Mouse (Mus musculus) C2C12 (cell line): ENCODE data around the gene Elk3. TPM values are rescaled to one million over a fixed set of nuclear protein-coding genes. Genes with fewer than 3 reads are reported as not detected.

Experiments used
- H3K27me3 ChIP-seq: one replicate; pipeline ENCODE4 v1.6.1; 2011; ENCODE audit not compliant: control insufficient read depth, insufficient read depth, insufficient read length
- H3K36me3 ChIP-seq: one replicate; pipeline ENCODE4 v1.6.1; 2011; ENCODE audit not compliant: control insufficient read depth, insufficient read depth
- H3K4me3 ChIP-seq: one replicate; pipeline ENCODE4 v1.5.1; 2011; ENCODE audit warnings: mild to moderate bottlenecking, control low read depth; ENCODE audit not compliant: poor library complexity, insufficient read depth, severe bottlenecking
- H3K79me2 ChIP-seq: one replicate; pipeline ENCODE4 v1.6.1; 2011; ENCODE audit not compliant: control insufficient read depth, insufficient read depth
- H3K79me3 ChIP-seq: one replicate; pipeline ENCODE4 v1.6.1; 2011; ENCODE audit warnings: low read depth, control low read depth
- H3ac ChIP-seq: one replicate; pipeline ENCODE3; 2011; ENCODE audit warnings: low read depth; ENCODE audit not compliant: control insufficient read depth, insufficient read length
- CEBPB ChIP-seq: IDR thresholded peaks from one replicate; pipeline ENCODE4 v1.6.1; 2011; ENCODE audit warnings: low read depth, mild to moderate bottlenecking, control low read depth, moderate library complexity
- CTCF ChIP-seq: IDR thresholded peaks from one replicate; pipeline ENCODE4 v1.5.1; 2011; ENCODE audit not compliant: control insufficient read depth, insufficient read depth, insufficient read length
- FOSL1 ChIP-seq: IDR thresholded peaks from one replicate; pipeline ENCODE4 v1.8.0; 2011; ENCODE audit warnings: mild to moderate bottlenecking, low read length; ENCODE audit not compliant: poor library complexity, insufficient read depth, severe bottlenecking
- MAX ChIP-seq: IDR thresholded peaks from one replicate; pipeline ENCODE4 v1.6.1; 2011; ENCODE audit warnings: mild to moderate bottlenecking, control low read depth
- MYOD1 ChIP-seq: IDR thresholded peaks from one replicate; pipeline ENCODE4 v1.6.1; 2011; ENCODE audit warnings: low read depth; ENCODE audit not compliant: control insufficient read depth, insufficient read length
- MYOG ChIP-seq: IDR thresholded peaks from one replicate; pipeline ENCODE4 v1.6.1; 2011; ENCODE audit not compliant: control insufficient read depth, insufficient read length; ENCODE audit errors: extremely low read depth
- USF1 ChIP-seq: IDR thresholded peaks from one replicate; pipeline ENCODE4 v1.6.1; 2011; ENCODE audit warnings: low read depth, mild to moderate bottlenecking, control low read depth, moderate library complexity
- polyA plus RNA-seq: library from polyadenylated mRNA; unstranded; fragments of >200 nt; fragmentation: generic; extraction: Trizol; gene quantifications from one replicate; pipeline ENCODE4 v1.2.1, GENCODE M21; 2012; ENCODE audit warnings: missing spikeins

The Elk3 gene
- polyA plus RNA-seq, 1 experiment = 56.1 TPM

DNA sequence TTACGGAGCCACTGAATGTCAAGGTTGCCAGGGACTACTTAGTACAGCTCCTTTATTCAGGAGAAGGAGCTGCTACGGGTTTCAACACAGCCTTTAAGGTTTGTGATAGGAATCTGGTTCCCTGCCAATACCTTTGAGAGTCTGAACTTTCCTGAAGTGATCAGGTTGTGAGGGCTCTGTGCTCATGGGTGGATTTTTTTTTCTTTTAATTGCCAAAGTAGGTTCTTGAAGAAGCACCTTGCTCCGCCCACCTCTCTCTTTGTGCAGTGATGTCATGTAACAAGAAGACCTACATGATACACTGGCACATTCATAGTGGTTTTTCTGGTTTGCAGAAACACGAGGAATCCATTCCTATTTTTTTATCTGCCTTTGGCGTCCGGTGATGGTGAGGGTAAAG lies 16.3 kb upstream of the Elk3 start:
- Histone ChIP-seq H3K4me3 (no peak overlapping the region), H3K36me3 (no peaks in the 10 kb centered on the region)
- no peak for TF ChIP-seq MYOD1
- TF ChIP-seq USF1 = no peak
- no peak for TF ChIP-seq CTCF
- TF ChIP-seq MYOG = no peak
- no peak for TF ChIP-seq FOSL1
- no peak for TF ChIP-seq CEBPB
- no peak for TF ChIP-seq MAX

DNA sequence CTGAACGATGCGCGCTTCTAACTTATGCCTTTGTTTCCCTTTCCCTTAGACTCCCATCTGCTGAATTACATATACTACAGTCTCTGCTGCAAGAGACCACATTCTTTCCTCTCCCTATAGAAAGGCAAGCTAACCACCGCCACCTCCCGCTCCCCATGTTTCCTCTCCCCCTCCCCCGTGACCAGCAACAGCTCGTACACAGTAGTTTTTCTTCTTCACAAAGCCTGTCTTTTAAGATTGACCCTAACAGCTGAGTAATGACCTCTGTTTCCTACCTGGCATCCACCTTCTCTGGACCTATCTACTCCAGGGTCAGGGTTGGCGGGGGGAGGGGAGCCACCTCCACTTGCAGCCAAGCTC lies 15.8 kb upstream of the Elk3 start:
- Histone ChIP-seq H3K79me3 (no peaks in the 10 kb centered on the region), H3K36me3 (no peaks in the 10 kb centered on the region), H3K79me2 (no peaks in the 10 kb centered on the region), H3K27me3 (no peaks in the 10 kb centered on the region), H3K4me3 (no peak overlapping the region), H3ac (no peak overlapping the region)
- TF ChIP-seq MAX = no peak
- no peak for TF ChIP-seq CEBPB
- TF ChIP-seq MYOD1 = no peak
- TF ChIP-seq USF1 = no peak
- TF ChIP-seq MYOG = no peak
- TF ChIP-seq CTCF = no peak
- TF ChIP-seq FOSL1 = no peak

More for the DNA sequence above, 16.3 kb upstream of the Elk3 start:
- H3K79me2 ChIP-seq = no peaks in the 10 kb centered on the region
- no peaks in the 10 kb centered on the region for H3K27me3 ChIP-seq
- no peak overlapping the region for H3ac ChIP-seq
- no peaks in the 10 kb centered on the region for H3K79me3 ChIP-seq

DNA sequence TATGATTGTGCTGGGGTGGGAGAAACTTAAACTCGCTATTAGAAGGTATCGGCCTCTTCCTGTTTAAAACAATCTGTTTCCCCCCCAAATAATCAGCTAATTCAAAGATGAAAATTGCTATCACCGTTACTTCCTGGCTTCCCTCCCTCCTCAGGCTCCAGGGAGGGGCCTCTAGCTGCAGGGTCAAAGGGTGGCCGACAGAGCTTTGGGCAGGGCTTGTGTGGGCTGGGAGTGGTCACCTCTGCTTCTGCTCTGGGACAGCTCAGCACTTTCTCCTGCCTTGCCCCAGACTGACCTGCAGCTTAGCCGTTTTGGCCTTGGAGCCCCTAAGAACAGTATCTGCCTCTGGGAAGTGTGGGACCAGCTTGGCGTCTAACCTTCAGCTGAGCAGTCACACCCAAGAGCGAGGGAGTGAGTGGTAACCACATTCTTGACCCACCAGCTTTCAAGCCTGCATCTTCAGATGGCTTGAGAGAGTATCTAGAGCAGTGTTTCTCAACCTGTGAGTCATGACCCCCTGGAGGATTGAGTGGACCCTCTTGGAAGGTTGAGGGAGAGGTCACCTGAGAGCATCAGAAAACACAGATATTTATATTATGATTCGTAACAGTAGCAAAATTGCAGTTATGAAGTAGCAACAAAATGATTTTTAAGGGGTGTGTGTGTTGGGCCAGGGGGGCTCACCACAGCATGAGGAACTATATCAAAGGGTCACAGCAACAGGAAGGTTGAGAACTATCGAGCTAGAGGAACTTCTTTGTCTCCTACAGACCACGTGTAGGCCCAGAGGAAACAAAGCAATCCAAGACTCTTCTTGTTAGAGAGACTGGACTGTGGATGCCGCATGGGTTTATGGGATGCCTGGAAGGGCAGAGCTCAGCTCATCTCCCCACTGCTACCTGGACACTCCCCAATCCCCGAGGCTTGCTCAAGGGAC lies 15.1 kb upstream of the Elk3 start:
- H3ac ChIP-seq = peak overlapping the region; percentile 2
- no peaks in the 10 kb centered on the region for H3K27me3 ChIP-seq
- no peak overlapping the region for H3K4me3 ChIP-seq
- TF ChIP-seq MYOG (no peak), USF1 (no peak), CEBPB (peak; percentile 80), FOSL1 (no peak), MYOD1 (no peak), MAX (no peak), CTCF (no peak)
- H3K79me3 ChIP-seq = no peaks in the 10 kb centered on the region
- no peaks in the 10 kb centered on the region for H3K36me3 ChIP-seq
- no peaks in the 10 kb centered on the region for H3K79me2 ChIP-seq

DNA sequence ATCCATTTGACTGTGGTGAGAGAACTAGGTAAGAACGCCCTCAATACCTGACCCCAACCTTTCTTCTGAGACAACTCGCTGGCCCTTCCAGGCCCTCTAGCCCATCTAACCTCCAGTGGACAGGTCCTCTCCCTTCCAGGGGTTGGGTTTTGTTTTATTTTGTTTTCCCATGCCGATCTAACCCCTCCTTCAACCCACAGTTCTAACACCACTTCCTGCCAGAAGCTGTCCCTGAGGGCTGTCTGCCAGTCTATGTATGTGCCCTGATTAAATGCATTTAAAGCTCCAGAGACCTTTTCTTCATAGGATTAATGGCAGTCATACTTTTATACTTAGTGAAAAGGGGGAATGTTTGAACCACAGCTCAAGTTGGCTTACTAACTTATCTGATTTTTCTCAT lies 14.4 kb upstream of the Elk3 start:
- Histone ChIP-seq H3ac (no peak overlapping the region), H3K4me3 (no peak overlapping the region), H3K36me3 (no peaks in the 10 kb centered on the region), H3K79me2 (no peaks in the 10 kb centered on the region), H3K79me3 (no peaks in the 10 kb centered on the region), H3K27me3 (no peaks in the 10 kb centered on the region)
- no peak for TF ChIP-seq MYOD1
- no peak for TF ChIP-seq USF1
- no peak for TF ChIP-seq CTCF
- no peak for TF ChIP-seq MYOG
- no peak for TF ChIP-seq FOSL1
- no peak for TF ChIP-seq MAX
- no peak for TF ChIP-seq CEBPB

DNA sequence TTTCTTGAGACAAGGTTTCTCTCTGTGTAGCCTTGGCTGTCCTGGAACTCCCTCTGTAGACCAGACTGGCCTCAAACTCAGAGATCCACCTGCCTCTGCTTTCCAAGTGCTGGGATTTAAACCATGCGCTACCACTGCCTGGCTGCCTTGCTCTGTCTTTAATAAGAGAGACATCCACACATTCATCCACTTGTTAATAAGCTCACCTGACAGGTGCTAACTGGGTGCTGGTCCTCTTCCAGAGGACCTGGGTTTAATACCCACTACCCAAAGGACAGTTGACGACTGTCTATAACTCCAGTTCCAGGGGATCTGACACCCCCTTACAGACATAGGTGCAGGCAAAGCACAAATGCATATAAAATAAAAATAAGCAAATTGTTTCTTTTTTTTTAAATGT lies 13.5 kb upstream of the Elk3 start:
- no peaks in the 10 kb centered on the region for H3K36me3 ChIP-seq
- no peaks in the 10 kb centered on the region for H3K79me2 ChIP-seq
- H3K4me3 ChIP-seq = no peak overlapping the region
- TF ChIP-seq CTCF (no peak), MYOD1 (no peak), CEBPB (no peak), USF1 (no peak), MYOG (no peak), MAX (no peak), FOSL1 (no peak)
- no peaks in the 10 kb centered on the region for H3K27me3 ChIP-seq
- H3K79me3 ChIP-seq = no peaks in the 10 kb centered on the region
- H3ac ChIP-seq = no peak overlapping the region
